Mouse (Mus musculus): Measurements from ENCODE around the gene Emilin2. TPM values are rescaled to one million over a fixed set of nuclear protein-coding genes. Genes with fewer than 3 reads are reported as not detected.

The Emilin2 gene
- total RNA-seq, 2 experiments from 2014 or later: 4.8 to 11.4 TPM

- DNase-seq (ENCODE audit: low spot score in 2 of 2): no peak
These were observed 46.3 kb downstream of the Emilin2 start for GRCm38 (mm10) chr17:71265336-71266051.

GRCm38 (mm10) chr17:71264739-71265138 lies 47.0 kb downstream of the Emilin2 start:
- DNase-seq (ENCODE audit: low spot score in 2 of 2): no peak

GRCm38 (mm10) chr17:71263136-71263535 lies 48.6 kb downstream of the Emilin2 start:
- no peak for DNase-seq (ENCODE audit: low spot score in 2 of 2)

GRCm38 (mm10) chr17:71260658-71261057 lies 51.1 kb downstream of the Emilin2 start:
- no peak for DNase-seq (ENCODE audit: low spot score in 2 of 2)

- DNase-seq (ENCODE audit: low spot score in 2 of 2): no peak
These were observed 52.1 kb downstream of the Emilin2 start for GRCm38 (mm10) chr17:71259727-71260126.

GRCm38 (mm10) chr17:71256806-71257536 lies 54.8 kb downstream of the Emilin2 start:
- DNase-seq (ENCODE audit: low spot score in 2 of 2): no peak

- DNase-seq (ENCODE audit: low spot score in 2 of 2): no peak
These were observed 55.6 kb downstream of the Emilin2 start for GRCm38 (mm10) chr17:71256068-71256615.

- peak in 1 of 2 experiments; percentile 41 for DNase-seq (ENCODE audit: low spot score in 2 of 2)
These were observed 57.0 kb downstream of the Emilin2 start for GRCm38 (mm10) chr17:71254736-71255135.

GRCm38 (mm10) chr17:71254106-71254505 lies 57.7 kb downstream of the Emilin2 start:
- DNase-seq (ENCODE audit: low spot score in 2 of 2): no peak

GRCm38 (mm10) chr17:71253391-71253790 lies 58.4 kb downstream of the Emilin2 start:
- no peak for DNase-seq (ENCODE audit: low spot score in 2 of 2)

- no peak for DNase-seq (ENCODE audit: low spot score in 2 of 2)
These were observed 59.7 kb downstream of the Emilin2 start for GRCm38 (mm10) chr17:71252101-71252500.

- no peak for DNase-seq (ENCODE audit: low spot score in 2 of 2)
These were observed 60.2 kb downstream of the Emilin2 start for GRCm38 (mm10) chr17:71251601-71252001.

- DNase-seq (ENCODE audit: low spot score in 2 of 2): peak; percentile 23 to 50
These were observed 60.8 kb downstream of the Emilin2 start for GRCm38 (mm10) chr17:71250819-71251600.

- no peak for DNase-seq (ENCODE audit: low spot score in 2 of 2)
These were observed 61.7 kb downstream of the Emilin2 start for GRCm38 (mm10) chr17:71250046-71250445.

GRCm38 (mm10) chr17:71248963-71249362 lies 62.8 kb downstream of the Emilin2 start:
- no peak for DNase-seq (ENCODE audit: low spot score in 2 of 2)

- DNase-seq (ENCODE audit: low spot score in 2 of 2): no peak
These were observed 65.8 kb downstream of the Emilin2 start for GRCm38 (mm10) chr17:71246022-71246421.

- DNase-seq (ENCODE audit: low spot score in 2 of 2): no peak
These were observed 66.6 kb downstream of the Emilin2 start for GRCm38 (mm10) chr17:71245133-71245532.

- DNase-seq (ENCODE audit: low spot score in 2 of 2): no peak
These were observed 69.1 kb downstream of the Emilin2 start for GRCm38 (mm10) chr17:71242666-71243065.

- DNase-seq (ENCODE audit: low spot score in 2 of 2): no peak
These were observed 71.0 kb downstream of the Emilin2 start for GRCm38 (mm10) chr17:71240811-71241210.

- DNase-seq (ENCODE audit: low spot score in 2 of 2): no peak
These were observed 73.3 kb downstream of the Emilin2 start for GRCm38 (mm10) chr17:71238494-71238893.

- no peak for DNase-seq (ENCODE audit: low spot score in 2 of 2)
These were observed 76.4 kb downstream of the Emilin2 start for GRCm38 (mm10) chr17:71235229-71235958.
